Comparison of ENCODE assay signal across 14 mouse cellular contexts in genomic region chr7:65430401-65430800, GRCm38 (mm10).
DNase-seq lines count a peak whose midpoint lies in the region; ATAC-seq and TF ChIP-seq lines count a peak whose summit lies in the region.
"Had no signal": no experiment of that assay in that cellular context is flagged by ENCODE, and none has a peak within 500 bp of the region (broad histone marks: within the 10 kb centered on the region; RNA-seq: fewer than 3 reads in every experiment).

No protein-coding gene starts in this region.

- H3K27me3 ChIP-seq in kidney, embryonic 15.5 days = no peaks in the 10 kb centered on the region
- H3K27me3 ChIP-seq in Patski = no peaks in the 10 kb centered on the region
- H3K27me3 ChIP-seq in limb, embryonic 10.5 days (ENCODE audit: low read depth, poor library complexity, severe bottlenecking) = no peaks in the 10 kb centered on the region
- H3K27me3 ChIP-seq: neural tube, embryonic 12.5 days; stomach, embryonic 15.5 days had no signal

- H3K4me1 ChIP-seq in kidney, embryonic 15.5 days = peaks cover 17% of the 10 kb centered on the region
- H3K4me1 ChIP-seq in limb, embryonic 10.5 days = peaks cover 25% of the 10 kb centered on the region
- H3K4me1 ChIP-seq: neural tube, embryonic 12.5 days had no signal

- no peaks in the 10 kb centered on the region for H3K9me3 ChIP-seq in kidney, embryonic 15.5 days (replicated peaks)
- no peaks in the 10 kb centered on the region for H3K9me3 ChIP-seq in limb, embryonic 10.5 days (replicated peaks)
- H3K9me3 ChIP-seq: heart, embryonic 10.5 days; neural tube, embryonic 12.5 days; stomach, embryonic 15.5 days had no signal

- POLR2A ChIA-PET in Patski (lab: Charles Lee) = interaction anchor here (0.9 kb wide), 1 partner anchor 39 kb away, joined by 3 read pairs; no protein-coding TSS in a partner anchor

- no peak for DNase-seq in kidney, adult 11 months
- no peak for DNase-seq in Patski (ENCODE audit: low read depth, low spot score)
- DNase-seq in limb, embryonic 10.5 days (ENCODE audit: low spot score) = no peak
- peak; percentile 81 for DNase-seq in lung, postnatal 25 days (ENCODE audit: low spot score)
- no peak for DNase-seq in adrenal gland, postnatal 36 days
- no peak for DNase-seq in left cerebral cortex, adult 11 months (ENCODE audit: low spot score)
- DNase-seq in layer of hippocampus, adult 18-20 months (ENCODE audit: low spot score in 2 of 2) = no peak
- DNase-seq: cerebellum, adult 9-10 months; left cerebral cortex, postnatal 4 days; right cerebral cortex, adult 18-20 months had no signal

- 18% methylated on average over 8 of the region's 8 CpGs for WGBS in kidney, embryonic 15.5 days
- 21% methylated on average over 8 of the region's 8 CpGs for WGBS in limb, embryonic 10.5 days

- CTCF ChIA-PET in Patski (lab: Charles Lee) = interaction anchor here (1.1 to 2.8 kb wide), 3 partner anchors 15 to 24 kb away, joined by 3 to 6 read pairs (median 3); no protein-coding TSS in a partner anchor

- no peak for TF ChIP-seq CTCF in Patski (IDR thresholded peaks at IDR 0.05)

- no peak overlapping the region for H3K9ac ChIP-seq in kidney, embryonic 15.5 days
- H3K9ac ChIP-seq: neural tube, embryonic 12.5 days; stomach, embryonic 15.5 days had no signal

- ATAC-seq in kidney, embryonic 15.5 days (replicated peaks; ENCODE audit: low FRiP score) = 0 out of 2 replicates have a peak, but pooled peaks have one; percentile 60
- peak; percentile 67 for ATAC-seq in Patski

- no peaks in the 10 kb centered on the region for H3K36me3 ChIP-seq in kidney, embryonic 15.5 days
- H3K36me3 ChIP-seq in limb, embryonic 10.5 days = no peaks in the 10 kb centered on the region
- H3K36me3 ChIP-seq: heart, embryonic 10.5 days; neural tube, embryonic 12.5 days; stomach, embryonic 15.5 days had no signal

- no peak overlapping the region for H3K4me3 ChIP-seq in kidney, embryonic 15.5 days (replicated peaks)
- H3K4me3 ChIP-seq in limb, embryonic 10.5 days = no peak overlapping the region
- H3K4me3 ChIP-seq: heart, embryonic 10.5 days; neural tube, embryonic 12.5 days; stomach, embryonic 15.5 days had no signal

- no peak overlapping the region for H3K4me2 ChIP-seq in kidney, embryonic 15.5 days
- H3K4me2 ChIP-seq: neural tube, embryonic 12.5 days; stomach, embryonic 15.5 days had no signal

- in situ Hi-C loops in Patski (cut with MboI; ENCODE audit: low pct_unique_long_range_greater_than_20kb) = no loop called here

- H3K27ac ChIP-seq in kidney, embryonic 15.5 days = peak overlapping the region; percentile 54; the same call in 1 of the 2 replicates
- H3K27ac ChIP-seq in limb, embryonic 10.5 days = 0 out of 2 replicates have a peak overlapping the region, but pooled peaks have one; percentile 21
- H3K27ac ChIP-seq: neural tube, embryonic 12.5 days; stomach, embryonic 15.5 days had no signal
